Mouse (Mus musculus) adrenal gland, adult 2 months (tissue): ENCODE results near the gene Gabbr1. TPM values are rescaled to one million over a fixed set of nuclear protein-coding genes. Genes with fewer than 3 reads are reported as not detected.

ENCODE experiments used
- DNase-seq: peaks from one replicate; pipeline ENCODE4 v3.0.0; 2021
- polyA plus RNA-seq: library from polyadenylated mRNA; depleted of rRNA; stranded (reverse); fragments of >200 nt; gene quantifications from 2 replicates; pipeline ENCODE4 v1.2.3, GENCODE M21; 2012; rRNA removed
- total RNA-seq, 2 experiments: library from RNA; stranded (reverse); gene quantifications; 2 replicates each; pipeline ENCODE4 v1.2.3; 2021

The Gabbr1 gene
- total and polyA plus RNA-seq, 3 experiments = 22.5 to 29.1 (median 25.7) TPM

- no peak for DNase-seq
Observed at GRCm38 (mm10) chr17:37078193-37078592, 32.4 kb downstream of the Gabbr1 start.

GRCm38 (mm10) chr17:37078990-37079389 lies 33.2 kb downstream of the Gabbr1 start:
- no peak for DNase-seq

GRCm38 (mm10) chr17:37080119-37080518 lies 34.4 kb downstream of the Gabbr1 start:
- DNase-seq = no peak

- no peak for DNase-seq
Observed at GRCm38 (mm10) chr17:37081659-37082058, 35.9 kb downstream of the Gabbr1 start.

GRCm38 (mm10) chr17:37083327-37083726 lies 37.6 kb downstream of the Gabbr1 start:
- DNase-seq = peak; percentile 46

GRCm38 (mm10) chr17:37084632-37085031 lies 38.9 kb downstream of the Gabbr1 start:
- no peak for DNase-seq

- DNase-seq = no peak
Observed at GRCm38 (mm10) chr17:37085545-37085944, 39.8 kb downstream of the Gabbr1 start.

- no peak for DNase-seq
Observed at GRCm38 (mm10) chr17:37088399-37088798, 42.6 kb downstream of the Gabbr1 start, which contains the start of gene Olfr90. TSS of gene Olfr90 (minus strand) at chr17:37088499.

GRCm38 (mm10) chr17:37092198-37092597 lies 46.4 kb downstream of the Gabbr1 start:
- DNase-seq = no peak

GRCm38 (mm10) chr17:37093289-37093688 lies 47.5 kb downstream of the Gabbr1 start:
- DNase-seq = no peak

- DNase-seq = no peak
Observed at GRCm38 (mm10) chr17:37098178-37098577, 52.4 kb downstream of the Gabbr1 start, which contains the start of gene Olfr91. TSS of gene Olfr91 (minus strand) at chr17:37098278.

- no peak for DNase-seq
Observed at GRCm38 (mm10) chr17:37119988-37120387, 74.2 kb downstream of the Gabbr1 start, which contains the start of gene Olfr92. TSS of gene Olfr92 (minus strand) at chr17:37120088.

Other genes with a start within 250 kb of the Gabbr1 start
- gene H2-M10.6, start 233.8 kb upstream of the Gabbr1 start, total RNA-seq = not detected
- not detected in 2 replicates for gene H2-M10.6, start 233.8 kb upstream of the Gabbr1 start, polyA plus RNA-seq
- gene Trim26, start 208.8 kb upstream of the Gabbr1 start, total RNA-seq = 10 to 100 TPM; 49.1 to 54.6 TPM
- 38.8 and 40.9 TPM in 2 replicates for gene Trim26, start 208.8 kb upstream of the Gabbr1 start, polyA plus RNA-seq
- gene Trim15, start 178.8 kb upstream of the Gabbr1 start, total RNA-seq = not detected
- gene Trim15, start 178.8 kb upstream of the Gabbr1 start, polyA plus RNA-seq = not detected in 2 replicates
- gene Trim10, start 176.4 kb upstream of the Gabbr1 start, total RNA-seq = under 1 TPM; 0.12 to 0.14 TPM
- gene Trim10, start 176.4 kb upstream of the Gabbr1 start, polyA plus RNA-seq = 0.04 TPM in 1 of 2 replicates, not detected in the other
- gene Trim40, start 155.8 kb upstream of the Gabbr1 start, total RNA-seq = 1 to 10 TPM in 1 of 2 experiments, under 1 TPM in 1; 0.23 to 1.3 TPM
- 0.33 and 0.86 TPM in 2 replicates for gene Trim40, start 155.8 kb upstream of the Gabbr1 start, polyA plus RNA-seq
- not detected for gene Trim31, start 147.8 kb upstream of the Gabbr1 start, total RNA-seq
- not detected in 2 replicates for gene Trim31, start 147.8 kb upstream of the Gabbr1 start, polyA plus RNA-seq
- under 1 TPM; 0.35 to 0.49 TPM for gene Rnf39, start 103.0 kb upstream of the Gabbr1 start, total RNA-seq
- 0.29 and 2.1 TPM in 2 replicates for gene Rnf39, start 103.0 kb upstream of the Gabbr1 start, polyA plus RNA-seq
- gene Ppp1r11, start 94.2 kb upstream of the Gabbr1 start, total RNA-seq = 100 to 1,000 TPM; 104 to 111 TPM
- gene Ppp1r11, start 94.2 kb upstream of the Gabbr1 start, polyA plus RNA-seq = 21.4 and 23.1 TPM in 2 replicates
- gene Znrd1, start 87.4 kb upstream of the Gabbr1 start, total RNA-seq = 10 to 100 TPM; 41.1 to 41.6 TPM
- 11.6 and 12.8 TPM in 2 replicates for gene Znrd1, start 87.4 kb upstream of the Gabbr1 start, polyA plus RNA-seq
- gene Znrd1as, start 87.4 kb upstream of the Gabbr1 start, total RNA-seq = 10 to 100 TPM; 12.4 to 14.8 TPM
- gene Znrd1as, start 87.4 kb upstream of the Gabbr1 start, polyA plus RNA-seq = 0.32 and 0.57 TPM in 2 replicates
- gene 2410137M14Rik, start 64.7 kb upstream of the Gabbr1 start, total RNA-seq = not detected
- not detected in 2 replicates for gene 2410137M14Rik, start 64.7 kb upstream of the Gabbr1 start, polyA plus RNA-seq
- gene H2-M5, start 56.4 kb upstream of the Gabbr1 start, total RNA-seq = not detected
- gene H2-M5, start 56.4 kb upstream of the Gabbr1 start, polyA plus RNA-seq = not detected in 2 replicates
- 1 to 10 TPM; 2.0 to 2.1 TPM for gene Zfp57, start 44.8 kb upstream of the Gabbr1 start, total RNA-seq
- 0.70 and 0.98 TPM in 2 replicates for gene Zfp57, start 44.8 kb upstream of the Gabbr1 start, polyA plus RNA-seq
- not detected for gene Mog, start 22.6 kb upstream of the Gabbr1 start, total RNA-seq
- gene Mog, start 22.6 kb upstream of the Gabbr1 start, polyA plus RNA-seq = not detected in 2 replicates
- not detected for gene Olfr90, start 42.5 kb downstream of the Gabbr1 start, total RNA-seq
- not detected in 2 replicates for gene Olfr90, start 42.5 kb downstream of the Gabbr1 start, polyA plus RNA-seq
- gene Olfr91, start 52.3 kb downstream of the Gabbr1 start, total RNA-seq = not detected
- not detected in 2 replicates for gene Olfr91, start 52.3 kb downstream of the Gabbr1 start, polyA plus RNA-seq
- not detected for gene Olfr92, start 74.1 kb downstream of the Gabbr1 start, total RNA-seq
- not detected in 2 replicates for gene Olfr92, start 74.1 kb downstream of the Gabbr1 start, polyA plus RNA-seq
- not detected for gene Olfr93, start 115.5 kb downstream of the Gabbr1 start, total RNA-seq
- gene Olfr93, start 115.5 kb downstream of the Gabbr1 start, polyA plus RNA-seq = not detected in 2 replicates
- not detected for gene Ubd, start 147.9 kb downstream of the Gabbr1 start, total RNA-seq
- not detected in 2 replicates for gene Ubd, start 147.9 kb downstream of the Gabbr1 start, polyA plus RNA-seq
- gene Olfr94, start 155.0 kb downstream of the Gabbr1 start, total RNA-seq = not detected
- not detected in 2 replicates for gene Olfr94, start 155.0 kb downstream of the Gabbr1 start, polyA plus RNA-seq
- gene Olfr95, start 167.2 kb downstream of the Gabbr1 start, total RNA-seq = not detected
- gene Olfr95, start 167.2 kb downstream of the Gabbr1 start, polyA plus RNA-seq = not detected in 2 replicates
- not detected for gene Olfr96, start 174.2 kb downstream of the Gabbr1 start, total RNA-seq
- gene Olfr96, start 174.2 kb downstream of the Gabbr1 start, polyA plus RNA-seq = not detected in 2 replicates
- gene Olfr97, start 191.4 kb downstream of the Gabbr1 start, total RNA-seq = not detected
- gene Olfr97, start 191.4 kb downstream of the Gabbr1 start, polyA plus RNA-seq = not detected in 2 replicates
- not detected for gene Olfr98, start 217.8 kb downstream of the Gabbr1 start, total RNA-seq
- gene Olfr98, start 217.8 kb downstream of the Gabbr1 start, polyA plus RNA-seq = not detected in 2 replicates
- gene H2-M3, start 224.3 kb downstream of the Gabbr1 start, total RNA-seq = 1 to 10 TPM; 3.3 to 6.6 TPM
- 3.5 and 4.3 TPM in 2 replicates for gene H2-M3, start 224.3 kb downstream of the Gabbr1 start, polyA plus RNA-seq
- not detected for gene Olfr99, start 237.5 kb downstream of the Gabbr1 start, total RNA-seq
- not detected in 2 replicates for gene Olfr99, start 237.5 kb downstream of the Gabbr1 start, polyA plus RNA-seq